Mouse (Mus musculus): ENCODE data around the gene Col6a4. TPM values are rescaled to one million over a fixed set of nuclear protein-coding genes. Genes with fewer than 3 reads are reported as not detected.

Col6a4 gene
- polyA plus RNA-seq, 1 experiment: not detected

- Histone ChIP-seq H3K27me3 (ENCODE audit: control insufficient read depth, insufficient read depth, low read length, poor library complexity, severe bottlenecking) (no peaks in the 10 kb centered on the region), H3K9me3 (replicated peaks; ENCODE audit: control insufficient read depth, insufficient read depth, low read length, poor library complexity, severe bottlenecking) (no peaks in the 10 kb centered on the region), H3K27ac (ENCODE audit: insufficient read depth, low read length) (no peak overlapping the region), H3K9ac (ENCODE audit: low read depth, poor library complexity, severe bottlenecking) (no peak overlapping the region), H3K36me3 (ENCODE audit: control insufficient read depth, insufficient read depth, low read length, poor library complexity, severe bottlenecking) (no peaks in the 10 kb centered on the region), H3K4me3 (ENCODE audit: low read depth, low read length) (no peak overlapping the region), H3K4me1 (ENCODE audit: control insufficient read depth, insufficient read depth, low read length) (no peaks in the 10 kb centered on the region)
- TF ChIP-seq POLR2A (IDR thresholded peaks at IDR 0.05; ENCODE audit: insufficient read depth, low read length) (no peak), EP300 (IDR thresholded peaks at IDR 0.05; ENCODE audit: insufficient read depth, low read depth, low read length) (no peak), CTCF (IDR thresholded peaks at IDR 0.05; ENCODE audit: low read depth, low read length) (no peak)
These were observed 111.6 kb downstream of the Col6a4 start for GRCm38 (mm10) chr9:105984931-105985519.

- TF ChIP-seq POLR2A (IDR thresholded peaks at IDR 0.05; ENCODE audit: insufficient read depth, low read length): no peak
- TF ChIP-seq EP300 (IDR thresholded peaks at IDR 0.05; ENCODE audit: insufficient read depth, low read depth, low read length): no peak
- TF ChIP-seq CTCF (IDR thresholded peaks at IDR 0.05; ENCODE audit: low read depth, low read length): no peak
- H3K4me3 ChIP-seq (ENCODE audit: low read depth, low read length): no peak overlapping the region
- peaks cover 5% of the 10 kb centered on the region for H3K4me1 ChIP-seq (ENCODE audit: control insufficient read depth, insufficient read depth, low read length)
- H3K27me3 ChIP-seq (ENCODE audit: control insufficient read depth, insufficient read depth, low read length, poor library complexity, severe bottlenecking): no peaks in the 10 kb centered on the region
- no peak overlapping the region for H3K27ac ChIP-seq (ENCODE audit: insufficient read depth, low read length)
- no peak overlapping the region for H3K9ac ChIP-seq (ENCODE audit: low read depth, poor library complexity, severe bottlenecking)
- no peaks in the 10 kb centered on the region for H3K36me3 ChIP-seq (ENCODE audit: control insufficient read depth, insufficient read depth, low read length, poor library complexity, severe bottlenecking)
- no peaks in the 10 kb centered on the region for H3K9me3 ChIP-seq (replicated peaks; ENCODE audit: control insufficient read depth, insufficient read depth, low read length, poor library complexity, severe bottlenecking)
These were observed 118.1 kb downstream of the Col6a4 start for GRCm38 (mm10) chr9:105978479-105978878.

GRCm38 (mm10) chr9:105976871-105977270 lies 119.7 kb downstream of the Col6a4 start:
- Histone ChIP-seq H3K36me3 (ENCODE audit: control insufficient read depth, insufficient read depth, low read length, poor library complexity, severe bottlenecking) (no peaks in the 10 kb centered on the region), H3K27me3 (ENCODE audit: control insufficient read depth, insufficient read depth, low read length, poor library complexity, severe bottlenecking) (no peaks in the 10 kb centered on the region), H3K4me3 (ENCODE audit: low read depth, low read length) (no peak overlapping the region), H3K9me3 (replicated peaks; ENCODE audit: control insufficient read depth, insufficient read depth, low read length, poor library complexity, severe bottlenecking) (no peaks in the 10 kb centered on the region), H3K9ac (ENCODE audit: low read depth, poor library complexity, severe bottlenecking) (no peak overlapping the region), H3K27ac (ENCODE audit: insufficient read depth, low read length) (no peak overlapping the region), H3K4me1 (ENCODE audit: control insufficient read depth, insufficient read depth, low read length) (peaks cover 5% of the 10 kb centered on the region)
- TF ChIP-seq CTCF (IDR thresholded peaks at IDR 0.05; ENCODE audit: low read depth, low read length) (no peak), EP300 (IDR thresholded peaks at IDR 0.05; ENCODE audit: insufficient read depth, low read depth, low read length) (no peak), POLR2A (IDR thresholded peaks at IDR 0.05; ENCODE audit: insufficient read depth, low read length) (no peak)

GRCm38 (mm10) chr9:105976314-105976713 lies 120.3 kb downstream of the Col6a4 start:
- Histone ChIP-seq H3K27me3 (ENCODE audit: control insufficient read depth, insufficient read depth, low read length, poor library complexity, severe bottlenecking) (no peaks in the 10 kb centered on the region), H3K27ac (ENCODE audit: insufficient read depth, low read length) (peak overlapping the region; percentile 21; the same call in 1 of the 2 replicates), H3K9ac (ENCODE audit: low read depth, poor library complexity, severe bottlenecking) (no peak overlapping the region), H3K36me3 (ENCODE audit: control insufficient read depth, insufficient read depth, low read length, poor library complexity, severe bottlenecking) (no peaks in the 10 kb centered on the region), H3K4me3 (ENCODE audit: low read depth, low read length) (no peak overlapping the region), H3K9me3 (replicated peaks; ENCODE audit: control insufficient read depth, insufficient read depth, low read length, poor library complexity, severe bottlenecking) (no peaks in the 10 kb centered on the region), H3K4me1 (ENCODE audit: control insufficient read depth, insufficient read depth, low read length) (peaks cover 5% of the 10 kb centered on the region)
- TF ChIP-seq POLR2A (IDR thresholded peaks at IDR 0.05; ENCODE audit: insufficient read depth, low read length): no peak
- TF ChIP-seq CTCF (IDR thresholded peaks at IDR 0.05; ENCODE audit: low read depth, low read length): no peak
- TF ChIP-seq EP300 (IDR thresholded peaks at IDR 0.05; ENCODE audit: insufficient read depth, low read depth, low read length): no peak

GRCm38 (mm10) chr9:105973736-105974135 lies 122.8 kb downstream of the Col6a4 start:
- no peak overlapping the region for H3K9ac ChIP-seq (ENCODE audit: low read depth, poor library complexity, severe bottlenecking)
- H3K36me3 ChIP-seq (ENCODE audit: control insufficient read depth, insufficient read depth, low read length, poor library complexity, severe bottlenecking): no peaks in the 10 kb centered on the region
- H3K4me1 ChIP-seq (ENCODE audit: control insufficient read depth, insufficient read depth, low read length): peaks cover 5% of the 10 kb centered on the region
- no peak overlapping the region for H3K4me3 ChIP-seq (ENCODE audit: low read depth, low read length)
- no peak for TF ChIP-seq CTCF (IDR thresholded peaks at IDR 0.05; ENCODE audit: low read depth, low read length)
- TF ChIP-seq POLR2A (IDR thresholded peaks at IDR 0.05; ENCODE audit: insufficient read depth, low read length): no peak
- no peak for TF ChIP-seq EP300 (IDR thresholded peaks at IDR 0.05; ENCODE audit: insufficient read depth, low read depth, low read length)
- H3K9me3 ChIP-seq (replicated peaks; ENCODE audit: control insufficient read depth, insufficient read depth, low read length, poor library complexity, severe bottlenecking): no peaks in the 10 kb centered on the region
- no peak overlapping the region for H3K27ac ChIP-seq (ENCODE audit: insufficient read depth, low read length)
- H3K27me3 ChIP-seq (ENCODE audit: control insufficient read depth, insufficient read depth, low read length, poor library complexity, severe bottlenecking): no peaks in the 10 kb centered on the region

- Histone ChIP-seq H3K27ac (ENCODE audit: insufficient read depth, low read length) (no peak overlapping the region), H3K9ac (ENCODE audit: low read depth, poor library complexity, severe bottlenecking) (no peak overlapping the region), H3K9me3 (replicated peaks; ENCODE audit: control insufficient read depth, insufficient read depth, low read length, poor library complexity, severe bottlenecking) (no peaks in the 10 kb centered on the region), H3K27me3 (ENCODE audit: control insufficient read depth, insufficient read depth, low read length, poor library complexity, severe bottlenecking) (no peaks in the 10 kb centered on the region), H3K4me3 (ENCODE audit: low read depth, low read length) (no peak overlapping the region), H3K36me3 (ENCODE audit: control insufficient read depth, insufficient read depth, low read length, poor library complexity, severe bottlenecking) (no peaks in the 10 kb centered on the region), H3K4me1 (ENCODE audit: control insufficient read depth, insufficient read depth, low read length) (peaks cover 5% of the 10 kb centered on the region)
- TF ChIP-seq POLR2A (IDR thresholded peaks at IDR 0.05; ENCODE audit: insufficient read depth, low read length) (no peak), CTCF (IDR thresholded peaks at IDR 0.05; ENCODE audit: low read depth, low read length) (no peak), EP300 (IDR thresholded peaks at IDR 0.05; ENCODE audit: insufficient read depth, low read depth, low read length) (no peak)
These were observed 124.6 kb downstream of the Col6a4 start for GRCm38 (mm10) chr9:105972031-105972430.

Data from ES-Bruce4 (cell line).